Mouse (Mus musculus): ENCODE data around the gene Prop1. TPM values are rescaled to one million over a fixed set of nuclear protein-coding genes. Genes with fewer than 3 reads are reported as not detected.

Prop1 gene
- not detected for total RNA-seq (2021)
- long read RNA-seq, experiment 1, result 0 reads
- long read RNA-seq, experiment 2, result 0 reads

DNA sequence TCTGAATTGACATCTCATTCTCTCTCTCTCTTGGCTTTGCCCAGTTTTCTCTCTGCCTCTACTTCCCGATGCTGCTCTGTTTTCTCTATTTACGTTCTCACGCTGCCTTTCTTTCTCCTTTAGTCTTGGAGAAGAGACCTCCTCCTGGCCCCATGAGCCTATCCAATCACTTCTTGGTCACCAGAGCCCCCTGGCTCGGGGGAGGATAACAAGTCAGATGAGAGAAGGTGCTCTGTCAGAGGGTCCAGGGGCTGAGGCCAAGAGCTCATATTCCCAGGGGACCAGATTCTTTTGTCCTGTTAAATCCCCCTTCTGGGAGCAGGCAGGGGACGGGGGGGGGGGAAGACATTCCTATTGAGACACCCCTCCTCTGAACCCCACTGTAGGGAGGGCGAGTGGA lies at the start of gene Prop1:
TSS of gene Prop1 (minus strand) at position 101 of the 400 bp plus-strand sequence.
- no peak for DNase-seq
- intact Hi-C loops (cut with DNase I), result no loop called here

GRCm38 (mm10) chr11:51003296-51003695 lies 49.7 kb upstream of the Prop1 start, which contains the start of gene Olfr51:
Gene Olfr51, plus strand, starts transcription at chr11:51003596.
- intact Hi-C loops (cut with DNase I), result no loop called here
- DNase-seq, result no peak

- DNase-seq, result no peak
- intact Hi-C loops (cut with DNase I), result no loop called here
Observed at GRCm38 (mm10) chr11:50981667-50982066, 28.1 kb upstream of the Prop1 start, which contains the start of gene Olfr1377. Gene Olfr1377, plus strand, starts transcription at chr11:50981967.

DNA sequence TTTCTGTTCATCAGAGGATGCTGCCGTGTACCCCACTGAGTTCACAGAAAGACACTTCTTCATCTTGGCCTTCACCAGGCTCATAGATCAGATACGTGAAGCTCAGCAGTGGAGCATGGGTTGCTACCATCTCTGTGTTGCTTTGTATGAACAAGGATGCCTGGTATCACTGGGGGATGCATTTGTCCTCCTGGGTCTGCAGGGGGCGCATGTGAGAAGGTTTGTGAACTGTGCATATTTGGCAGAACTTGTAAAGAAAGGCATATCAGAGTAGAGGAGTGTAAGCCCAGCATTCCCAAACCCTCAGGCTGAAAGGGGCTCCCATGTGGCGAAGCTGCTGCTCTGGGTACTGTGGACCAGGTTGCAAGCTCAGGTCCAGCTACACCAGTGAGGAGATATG lies 23.7 kb upstream of the Prop1 start:
- no peak for DNase-seq
- intact Hi-C loops (cut with DNase I), result no loop called here

DNA sequence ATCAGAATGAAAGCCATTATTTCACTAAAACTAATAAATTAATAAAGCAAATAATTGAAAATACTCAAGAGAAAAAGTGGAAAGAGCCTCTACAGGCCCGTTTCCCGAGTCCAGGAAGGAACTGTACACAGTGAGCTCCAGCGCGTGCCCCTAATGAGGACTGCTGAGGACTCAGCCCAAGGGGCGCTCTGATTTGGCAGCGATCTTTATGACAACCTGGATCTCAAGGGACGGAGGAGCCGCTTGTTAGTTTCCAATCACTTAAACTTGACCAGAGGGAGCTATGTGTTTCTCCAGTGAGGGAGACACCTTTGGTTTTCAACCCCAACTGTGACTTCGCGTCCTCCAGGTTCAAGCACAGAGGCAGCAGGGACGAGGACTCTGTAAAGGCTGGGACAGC lies 12.7 kb upstream of the Prop1 start, which contains the start of gene Olfr1378:
TSS of gene Olfr1378 (plus strand) at position 301 of the 400 bp plus-strand sequence.
- intact Hi-C loops (cut with DNase I), result no loop called here

GRCm38 (mm10) chr11:50964886-50965285 lies 11.3 kb upstream of the Prop1 start:
- intact Hi-C loops (cut with DNase I), result no loop called here
- DNase-seq, result no peak

More for the DNA sequence above, 12.7 kb upstream of the Prop1 start, which contains the start of gene Olfr1378:
- DNase-seq, result no peak

GRCm38 (mm10) chr11:50952290-50952689 lies 1.3 kb downstream of the Prop1 start:
- intact Hi-C loops (cut with DNase I), result no loop called here
- DNase-seq, result no peak

- intact Hi-C loops (cut with DNase I), result loop anchor here (5.0 to 10.0 kb wide), 2 partner anchors 89 to 311 kb away; no protein-coding TSS in a partner anchor
- no peak for DNase-seq
Observed at GRCm38 (mm10) chr11:50943506-50943905, 10.1 kb downstream of the Prop1 start, which contains the start of gene 4933414I15Rik. Gene 4933414I15Rik, minus strand, starts transcription at chr11:50943765.

- DNase-seq, result no peak
- intact Hi-C loops (cut with DNase I), result loop anchor here (5.0 to 10.0 kb wide), 2 partner anchors 90 to 312 kb away; no protein-coding TSS in a partner anchor
Observed at GRCm38 (mm10) chr11:50942386-50942785, 11.2 kb downstream of the Prop1 start.

- intact Hi-C loops (cut with DNase I), result loop anchor here (5.0 to 10.0 kb wide), 2 partner anchors 93 to 315 kb away; no protein-coding TSS in a partner anchor
- no peak for DNase-seq
Observed at GRCm38 (mm10) chr11:50939621-50940366, 13.8 kb downstream of the Prop1 start.

DNA sequence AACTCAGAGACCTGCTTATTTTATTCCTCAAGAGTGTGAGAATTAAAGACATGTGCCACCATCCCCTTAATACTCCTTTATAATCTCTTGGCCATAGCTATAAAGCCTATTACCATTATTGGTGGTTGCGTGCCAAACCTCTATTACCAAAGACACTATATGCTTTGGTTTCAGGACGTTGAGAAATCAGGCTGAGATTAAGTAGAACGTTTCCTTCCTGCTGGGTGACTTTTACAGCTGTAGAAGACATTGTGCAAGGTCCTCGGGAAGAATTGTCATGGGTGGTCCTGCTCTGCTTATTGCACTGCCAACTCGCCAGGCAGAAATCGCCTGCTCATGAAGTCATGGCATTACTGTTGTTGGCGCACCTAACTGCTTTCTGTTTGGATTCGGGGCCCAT lies 15.1 kb downstream of the Prop1 start:
- intact Hi-C loops (cut with DNase I), result no loop called here
- no peak for DNase-seq

DNA sequence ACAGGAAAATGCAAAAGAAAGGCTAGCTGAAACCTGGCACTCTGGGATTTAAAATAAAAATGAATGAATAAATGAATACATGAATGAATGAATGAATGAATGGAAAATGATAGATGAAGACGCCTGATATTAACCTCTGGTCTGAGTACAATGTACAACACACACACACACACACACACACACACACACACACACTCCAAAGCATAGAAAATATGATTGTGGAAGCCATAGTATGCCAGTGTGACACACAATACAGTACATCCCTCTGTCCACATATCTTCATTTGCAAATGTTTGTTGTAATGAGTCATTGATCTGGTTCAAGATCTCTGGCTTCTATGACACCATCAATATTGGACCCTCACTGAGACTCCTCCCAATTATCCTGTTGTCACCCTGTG lies 21.5 kb downstream of the Prop1 start:
- intact Hi-C loops (cut with DNase I), result loop anchor here (5.0 kb wide), 1 partner anchor 105 kb away; the partner anchor contains the start of gene Zfp354c
- DNase-seq, result no peak

DNA sequence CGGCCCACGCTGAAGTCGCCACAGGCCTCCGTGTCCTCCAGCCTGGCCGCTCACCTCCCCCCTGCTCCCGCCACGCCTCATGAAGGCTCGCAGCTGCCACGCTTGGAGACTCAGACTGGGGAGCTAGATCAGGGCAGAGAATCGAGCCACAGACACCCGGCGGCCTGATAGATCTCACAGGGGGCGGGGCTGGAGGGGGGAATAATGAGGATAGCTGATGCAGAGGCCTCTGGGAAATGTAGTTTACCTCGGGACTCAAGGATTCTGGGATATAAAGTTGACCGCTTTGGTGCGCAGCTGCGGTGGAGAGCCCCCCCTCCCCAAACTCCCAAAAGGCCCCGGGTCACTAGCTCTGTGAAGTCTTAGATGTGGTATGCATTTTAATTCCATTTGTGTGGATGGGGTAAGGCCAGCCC lies 22.1 kb downstream of the Prop1 start, which contains the start of gene Zfp354b:
TSS of gene Zfp354b (minus strand) at position 183 of the 416 bp plus-strand sequence.
- peak; percentile 66 to 69 for DNase-seq
- intact Hi-C loops (cut with DNase I), result loop anchor here (1.0 to 5.0 kb wide), 2 partner anchors 104 to 128 kb away; partner anchors contain the start of genes Zfp354a and Zfp354c

GRCm38 (mm10) chr11:50931021-50931420 lies 22.5 kb downstream of the Prop1 start:
- intact Hi-C loops (cut with DNase I), result loop anchor here (1.0 to 5.0 kb wide), 2 partner anchors 104 to 128 kb away; partner anchors contain the start of genes Zfp354a and Zfp354c
- no peak for DNase-seq

- intact Hi-C loops (cut with DNase I), result loop anchor here (1.0 to 5.0 kb wide), 2 partner anchors 103 to 129 kb away; partner anchors contain the start of genes Zfp354a and Zfp354c
- DNase-seq, result no peak
Observed at GRCm38 (mm10) chr11:50930469-50931014, 23.0 kb downstream of the Prop1 start.

- intact Hi-C loops (cut with DNase I), result no loop called here
- DNase-seq, result peak; percentile 86 to 89
Observed at GRCm38 (mm10) chr11:50915671-50916320, 37.8 kb downstream of the Prop1 start, which contains the start of gene Zfp2. Gene Zfp2, minus strand, starts transcription at chr11:50916165.

DNA sequence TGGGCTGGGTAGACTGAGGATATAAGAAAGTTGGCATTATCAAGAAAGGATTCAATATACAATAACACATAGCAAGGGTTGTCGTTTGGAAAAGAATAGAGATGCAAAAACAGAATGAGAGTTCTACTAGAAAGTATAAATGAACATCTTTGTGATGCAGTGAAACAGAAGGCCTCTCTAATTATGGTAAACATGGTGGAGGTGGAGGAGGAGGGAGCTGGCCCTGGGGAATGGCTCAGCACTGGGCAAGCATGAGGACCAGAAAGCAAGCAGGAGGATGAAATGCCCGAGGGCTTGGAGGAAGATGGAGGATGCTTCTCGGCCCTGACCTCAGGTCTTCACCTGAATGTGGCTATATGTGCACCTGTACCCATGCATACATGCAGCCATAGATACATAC lies 39.1 kb downstream of the Prop1 start:
- DNase-seq, result no peak
- intact Hi-C loops (cut with DNase I), result no loop called here

DNA sequence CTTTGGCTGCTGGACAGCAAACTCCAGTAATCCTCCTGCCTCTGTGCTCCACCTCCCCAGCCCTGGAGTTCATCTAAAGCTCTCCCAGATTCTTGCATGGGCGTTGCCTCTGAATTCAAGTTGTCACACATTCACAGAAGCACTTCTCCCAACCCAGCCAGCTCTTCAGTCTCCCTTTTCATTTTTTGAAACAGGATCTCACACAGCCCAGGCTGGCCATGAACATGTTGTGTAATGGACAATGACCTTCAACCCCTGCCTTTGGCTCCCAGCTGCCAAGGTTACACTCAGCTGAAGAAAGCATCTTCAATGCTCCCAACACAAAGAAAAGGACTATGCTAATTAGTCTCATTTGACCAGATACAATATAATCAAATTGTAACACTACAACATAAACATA lies 40.3 kb downstream of the Prop1 start:
- DNase-seq, result no peak
- intact Hi-C loops (cut with DNase I), result no loop called here

DNA sequence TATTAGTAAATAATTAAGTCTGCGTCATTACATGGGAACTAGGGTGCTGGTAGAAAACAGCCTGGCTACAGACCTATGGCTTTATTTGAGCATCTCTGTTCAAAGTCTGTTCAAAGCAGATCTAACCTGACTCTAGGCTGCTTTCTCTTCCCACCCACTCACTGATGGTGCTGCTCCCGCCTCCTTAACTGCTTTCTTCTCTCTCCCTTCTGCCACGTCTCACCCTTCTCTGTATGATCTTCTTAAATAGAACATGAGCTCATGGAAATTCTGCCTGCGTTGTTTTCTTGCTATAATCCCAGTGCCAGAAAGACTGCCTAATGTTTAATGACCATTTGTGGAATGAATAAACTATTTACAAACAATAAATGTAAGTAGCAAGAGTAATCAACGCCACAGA lies 45.4 kb downstream of the Prop1 start:
- no peak for DNase-seq
- intact Hi-C loops (cut with DNase I), result no loop called here
